Mouse (Mus musculus) megakaryocyte, embryonic 14.5 days (primary cell): ENCODE measurements around the gene Wdr89.

Experiments used
- FLI1 ChIP-seq: IDR thresholded peaks from 2 replicates; pipeline ENCODE4 v1.6.1; 2012; ENCODE audit warnings: low read length, inconsistent platforms, mixed read lengths
- GATA1 ChIP-seq: IDR thresholded peaks from 3 replicates; pipeline ENCODE4 v1.6.1; 2012; ENCODE audit warnings: mixed read lengths, low read length, inconsistent platforms, borderline replicate concordance

- TF ChIP-seq GATA1 (no peak), FLI1 (no peak)
Measured at GRCm38 (mm10) chr12:75638345-75638744, 31.0 kb downstream of the Wdr89 start.
